Mouse (Mus musculus) large intestine, adult 2 months (tissue): ENCODE results near the gene Clic3. TPM values are rescaled to one million over a fixed set of nuclear protein-coding genes. Genes with fewer than 3 reads are reported as not detected.

Source experiments
- DNase-seq: peaks from one replicate; pipeline ENCODE4 v3.0.0-alpha.2; 2012; ENCODE audit warnings: low read depth, low spot score
- WGBS: fragments of 180-500 bp; shearing (Covaris S2); methylation state at CpG from one replicate; pipeline ENCODE4 v1.1.7; 2018; 5-methylcytosine and 5-hydroxymethylcytosine counted together
- polyA plus RNA-seq: library from polyadenylated mRNA; depleted of rRNA; stranded (reverse); fragments of >200 nt; gene quantifications from 2 replicates; pipeline ENCODE4 v1.2.3, GENCODE M21; 2012; rRNA removed

The Clic3 gene
- polyA plus RNA-seq, 1 experiment = 1.4 TPM

DNA sequence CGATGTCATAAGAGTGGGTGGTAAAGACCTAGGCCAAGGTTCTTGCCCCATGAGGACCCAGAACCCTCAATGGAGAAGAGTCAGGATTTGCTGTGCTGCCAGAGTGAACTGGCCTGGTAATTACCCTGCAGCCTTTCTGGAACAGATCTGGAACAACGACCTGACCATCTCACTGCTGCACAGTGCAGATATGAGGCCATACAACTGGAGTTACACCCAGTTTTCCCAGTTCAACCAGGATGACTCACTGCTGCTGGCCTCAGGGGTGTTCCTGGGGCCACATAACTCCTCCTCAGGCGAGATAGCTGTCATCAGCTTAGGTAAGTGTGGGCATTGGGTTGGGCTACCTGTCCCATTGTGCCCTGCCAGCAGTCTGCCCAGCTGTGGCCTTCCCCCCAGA is 46.1 kb downstream of the Clic3 start:
- DNase-seq = no peak
- 48% methylated on average over 3 of the region's 3 CpGs for WGBS

DNA sequence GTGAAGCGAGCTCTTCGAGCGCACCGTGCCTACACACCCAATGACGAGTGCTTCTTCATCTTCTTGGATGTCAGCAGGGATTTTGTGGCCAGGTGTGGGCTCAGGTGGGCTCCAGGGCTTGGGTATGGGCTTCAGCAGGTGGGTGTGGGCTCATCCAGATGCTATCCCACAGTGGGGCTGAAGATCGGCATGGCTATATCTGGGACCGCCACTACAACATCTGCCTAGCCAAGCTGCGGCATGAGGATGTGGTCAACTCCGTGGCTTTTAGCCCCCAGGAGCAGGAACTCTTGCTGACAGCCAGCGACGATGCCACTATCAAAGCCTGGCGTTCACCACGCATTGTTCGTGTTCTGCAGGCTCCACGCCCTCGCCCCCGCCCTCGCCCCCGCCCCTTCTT is 47.9 kb downstream of the Clic3 start:
- DNase-seq = no peak
- WGBS = 89% methylated on average over 19 of the region's 19 CpGs

DNA sequence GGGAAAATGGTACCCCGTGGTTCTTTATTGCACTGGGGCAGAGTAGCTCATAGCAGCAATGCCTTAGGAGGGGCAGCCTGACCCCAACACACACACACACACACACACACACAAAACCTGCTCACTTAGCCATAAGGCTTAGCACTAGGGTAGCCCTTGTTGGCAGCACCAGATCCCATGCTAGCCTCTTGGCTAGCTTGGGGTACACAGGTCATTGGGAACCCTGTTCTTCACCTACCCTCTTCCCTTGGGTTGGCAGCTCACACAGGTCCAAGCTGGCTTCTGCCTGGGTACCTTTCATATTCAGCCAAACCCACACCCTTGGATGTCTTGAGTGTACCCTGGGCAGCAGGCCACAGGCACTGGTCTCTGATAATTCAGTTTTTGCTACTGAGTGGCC is 48.4 kb downstream of the Clic3 start:
- 69% methylated on average over 1 of the region's 1 CpGs for WGBS
- DNase-seq = no peak

DNA sequence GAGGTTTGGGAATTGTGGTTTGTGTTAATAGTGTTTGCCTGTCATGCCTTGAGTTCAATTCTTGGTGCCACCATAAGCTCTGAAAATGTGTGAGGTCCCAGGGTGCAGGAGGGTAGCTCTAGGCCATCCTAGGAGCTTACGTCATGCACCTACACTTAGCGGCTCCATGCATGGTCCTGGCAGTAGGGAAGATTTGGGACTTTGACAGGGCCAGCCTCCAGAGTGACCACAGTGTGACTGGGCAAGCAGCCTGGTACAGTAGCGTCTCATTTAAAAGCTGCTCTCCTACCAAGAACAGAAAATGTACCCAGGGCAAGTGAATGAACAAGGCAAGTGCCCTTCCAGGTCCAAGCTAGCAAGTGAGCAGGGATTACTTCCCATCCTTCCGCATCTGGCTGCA is 49.2 kb downstream of the Clic3 start:
- no peak for DNase-seq
- WGBS = 91% methylated on average over 4 of the region's 4 CpGs

DNA sequence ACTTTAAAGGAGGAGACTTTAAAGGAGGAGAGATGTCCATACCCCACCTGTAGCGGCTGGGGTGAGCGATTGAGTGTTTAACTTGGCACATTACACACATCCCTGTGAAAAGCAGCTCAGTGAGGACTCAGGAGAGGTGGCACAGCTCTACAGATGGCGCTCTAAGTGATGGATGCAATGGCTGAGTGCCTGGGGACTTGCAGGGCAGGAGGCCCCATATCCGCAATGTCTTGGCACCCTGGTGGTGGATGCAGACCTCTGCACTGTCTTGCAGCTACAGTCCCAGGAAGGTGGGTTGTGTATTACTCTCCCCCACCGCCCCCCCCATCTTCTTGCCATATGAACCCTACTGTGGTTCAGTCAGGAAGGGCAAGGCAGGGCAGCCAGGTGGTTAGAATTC is 50.3 kb downstream of the Clic3 start:
- DNase-seq = no peak
- 36% methylated on average over 5 of the region's 5 CpGs for WGBS

Other genes with a start within 250 kb of the Clic3 start
- gene Nelfb, start 245.3 kb upstream of the Clic3 start, polyA plus RNA-seq = 60.9 and 89.7 TPM in 2 replicates
- not detected in 2 replicates for gene Stpg3, start 242.2 kb upstream of the Clic3 start, polyA plus RNA-seq
- gene Fam166a, start 238.1 kb upstream of the Clic3 start, polyA plus RNA-seq = not detected in 2 replicates
- 937 and 978 TPM in 2 replicates for gene Tubb4b, start 232.1 kb upstream of the Clic3 start, polyA plus RNA-seq
- 0.52 and 2.9 TPM in 2 replicates for gene Slc34a3, start 222.5 kb upstream of the Clic3 start, polyA plus RNA-seq
- gene Rnf224, start 220.1 kb upstream of the Clic3 start, polyA plus RNA-seq = not detected in 2 replicates
- 18.0 and 33.6 TPM in 2 replicates for gene Rnf208, start 214.6 kb upstream of the Clic3 start, polyA plus RNA-seq
- 1.6 and 1.8 TPM in 2 replicates for gene Cysrt1, start 214.4 kb upstream of the Clic3 start, polyA plus RNA-seq
- 24.7 and 33.9 TPM in 2 replicates for gene AL732309.1, start 210.0 kb upstream of the Clic3 start, polyA plus RNA-seq
- gene Tmem203, start 201.4 kb upstream of the Clic3 start, polyA plus RNA-seq = 30.4 and 35.0 TPM in 2 replicates
- 212 and 278 TPM in 2 replicates for gene Tprn, start 194.2 kb upstream of the Clic3 start, polyA plus RNA-seq
- 47.8 and 56.0 TPM in 2 replicates for gene Ssna1, start 184.4 kb upstream of the Clic3 start, polyA plus RNA-seq
- 64.2 and 103 TPM in 2 replicates for gene Anapc2, start 184.4 kb upstream of the Clic3 start, polyA plus RNA-seq
- not detected in 2 replicates for gene Tmem210, start 168.7 kb upstream of the Clic3 start, polyA plus RNA-seq
- 92.7 and 108 TPM in 2 replicates for gene Lrrc26, start 166.9 kb upstream of the Clic3 start, polyA plus RNA-seq
- gene Grin1, start 137.7 kb upstream of the Clic3 start, polyA plus RNA-seq = 0.48 and 0.63 TPM in 2 replicates
- gene Man1b1, start 124.5 kb upstream of the Clic3 start, polyA plus RNA-seq = 27.5 and 31.2 TPM in 2 replicates
- gene Dpp7, start 100.5 kb upstream of the Clic3 start, polyA plus RNA-seq = 24.2 and 28.6 TPM in 2 replicates
- 61.6 and 68.8 TPM in 2 replicates for gene Uap1l1, start 91.2 kb upstream of the Clic3 start, polyA plus RNA-seq
- gene Sapcd2, start 84.5 kb upstream of the Clic3 start, polyA plus RNA-seq = 26.0 and 26.7 TPM in 2 replicates
- 36.7 and 40.4 TPM in 2 replicates for gene Entpd2, start 61.0 kb upstream of the Clic3 start, polyA plus RNA-seq
- gene Npdc1, start 57.5 kb upstream of the Clic3 start, polyA plus RNA-seq = 91.9 and 126 TPM in 2 replicates
- 0.52 and 0.88 TPM in 2 replicates for gene Fut7, start 33.6 kb upstream of the Clic3 start, polyA plus RNA-seq
- gene Abca2, start 28.1 kb upstream of the Clic3 start, polyA plus RNA-seq = 7.5 and 12.4 TPM in 2 replicates
- 45.6 and 48.9 TPM in 2 replicates for gene Paxx, start 4.3 kb downstream of the Clic3 start, polyA plus RNA-seq
- 0.53 and 1.0 TPM in 2 replicates for gene Ptgds, start 13.2 kb downstream of the Clic3 start, polyA plus RNA-seq
- not detected in 2 replicates for gene Lcn12, start 37.1 kb downstream of the Clic3 start, polyA plus RNA-seq
- gene Fbxw5, start 43.9 kb downstream of the Clic3 start, polyA plus RNA-seq = 26.7 and 31.7 TPM in 2 replicates
- 2.1 and 2.9 TPM in 2 replicates for gene C8g, start 44.9 kb downstream of the Clic3 start, polyA plus RNA-seq
- gene Traf2, start 90.1 kb downstream of the Clic3 start, polyA plus RNA-seq = 19.6 and 20.8 TPM in 2 replicates
- 200 and 273 TPM in 2 replicates for gene Edf1, start 101.0 kb downstream of the Clic3 start, polyA plus RNA-seq
- gene Mamdc4, start 118.0 kb downstream of the Clic3 start, polyA plus RNA-seq = 0.97 and 8.1 TPM in 2 replicates
- gene Phpt1, start 118.4 kb downstream of the Clic3 start, polyA plus RNA-seq = 37.3 and 44.6 TPM in 2 replicates
- 0.43 and 0.69 TPM in 2 replicates for gene Ajm1, start 124.9 kb downstream of the Clic3 start, polyA plus RNA-seq
- 35.8 and 52.6 TPM in 2 replicates for gene Rabl6, start 151.7 kb downstream of the Clic3 start, polyA plus RNA-seq
- gene Ccdc183, start 160.8 kb downstream of the Clic3 start, polyA plus RNA-seq = not detected in 2 replicates
- gene Tmem141, start 165.2 kb downstream of the Clic3 start, polyA plus RNA-seq = 17.2 and 19.4 TPM in 2 replicates
- gene Fcna, start 171.2 kb downstream of the Clic3 start, polyA plus RNA-seq = 1.9 TPM in 2 replicates
- gene Lcn8, start 196.3 kb downstream of the Clic3 start, polyA plus RNA-seq = 1.4 TPM in 1 of 2 replicates, not detected in the other
- gene Lcn5, start 201.1 kb downstream of the Clic3 start, polyA plus RNA-seq = 0.74 TPM in 1 of 2 replicates, not detected in the other
- not detected in 2 replicates for gene Lcn6, start 219.9 kb downstream of the Clic3 start, polyA plus RNA-seq
- 0.37 TPM in 1 of 2 replicates, not detected in the other for gene Lcn10, start 225.9 kb downstream of the Clic3 start, polyA plus RNA-seq
- not detected in 2 replicates for gene Obp2a, start 243.2 kb downstream of the Clic3 start, polyA plus RNA-seq
- 15.6 and 16.1 TPM in 2 replicates for gene Bmyc, start 249.9 kb downstream of the Clic3 start, polyA plus RNA-seq